Mouse (Mus musculus): ENCODE measurements around the gene Ifit2. TPM values are rescaled to one million over a fixed set of nuclear protein-coding genes. Genes with fewer than 3 reads are reported as not detected.

The Ifit2 gene
- polyA plus RNA-seq, 1 experiment from 2014 or later, result 3.1 TPM

- Histone ChIP-seq H3K4me3 (peak overlapping the region; percentile 60), H3K4me2 (peak overlapping the region; percentile 75), H3K4me1 (peaks cover 15% of the 10 kb centered on the region; the same call in 1 of the 2 replicates), H3K9me3 (replicated peaks) (no peaks in the 10 kb centered on the region), H3K36me3 (no peaks in the 10 kb centered on the region), H3K9ac (peak overlapping the region; percentile 46; the same call in 1 of the 2 replicates), H3K27ac (peak overlapping the region; percentile 32; the same call in 1 of the 2 replicates), H3K27me3 (replicated peaks) (peaks cover 7% of the 10 kb centered on the region; the same call in 1 of the 2 replicates)
- 0 out of 2 replicates have a peak, but pooled peaks have one; percentile 1 for ATAC-seq
- 29% methylated on average over 4 of the region's 4 CpGs for WGBS (ENCODE audit: insufficient replicate concordance)
Measured at GRCm38 (mm10) chr19:34550205-34550533, 325 bp upstream of the Ifit2 start.

GRCm38 (mm10) chr19:34551981-34552380, 1.5 kb downstream of the Ifit2 start:
- Histone ChIP-seq H3K36me3 (no peaks in the 10 kb centered on the region; the same call in 1 of the 2 replicates), H3K9me3 (replicated peaks) (no peaks in the 10 kb centered on the region), H3K27me3 (replicated peaks) (no peaks in the 10 kb centered on the region), H3K4me3 (no peak overlapping the region), H3K27ac (no peak overlapping the region), H3K4me1 (peaks cover 15% of the 10 kb centered on the region; the same call in 1 of the 2 replicates), H3K4me2 (0 out of 2 replicates have a peak overlapping the region, but pooled peaks have one; percentile 13), H3K9ac (no peak overlapping the region)
- no peak for ATAC-seq
- 65% methylated on average over 5 of the region's 5 CpGs for WGBS (ENCODE audit: insufficient replicate concordance)

GRCm38 (mm10) chr19:34553021-34553420, 2.5 kb downstream of the Ifit2 start:
- Histone ChIP-seq H3K9me3 (replicated peaks) (no peaks in the 10 kb centered on the region), H3K4me3 (no peak overlapping the region), H3K27me3 (replicated peaks) (no peaks in the 10 kb centered on the region), H3K36me3 (no peaks in the 10 kb centered on the region; the same call in 1 of the 2 replicates), H3K9ac (no peak overlapping the region), H3K4me1 (peaks cover 15% of the 10 kb centered on the region; the same call in 1 of the 2 replicates), H3K4me2 (no peak overlapping the region), H3K27ac (no peak overlapping the region)
- ATAC-seq, result no peak
- WGBS (ENCODE audit: insufficient replicate concordance), result 70% methylated on average over 6 of the region's 6 CpGs

GRCm38 (mm10) chr19:34553522-34553921, 3.0 kb downstream of the Ifit2 start:
- no peak overlapping the region for H3K4me3 ChIP-seq

GRCm38 (mm10) chr19:34554061-34554460, 3.6 kb downstream of the Ifit2 start:
- no peaks in the 10 kb centered on the region for H3K27me3 ChIP-seq (replicated peaks)
- peaks cover 15% of the 10 kb centered on the region; the same call in 1 of the 2 replicates for H3K4me1 ChIP-seq
- no peak overlapping the region for H3K27ac ChIP-seq
- H3K9me3 ChIP-seq (replicated peaks), result no peaks in the 10 kb centered on the region
- H3K36me3 ChIP-seq, result no peaks in the 10 kb centered on the region; the same call in 1 of the 2 replicates
- H3K4me3 ChIP-seq, result no peak overlapping the region
- H3K4me2 ChIP-seq, result no peak overlapping the region
- H3K9ac ChIP-seq, result no peak overlapping the region
- no peak for ATAC-seq

More at GRCm38 (mm10) chr19:34553522-34553921, 3.0 kb downstream of the Ifit2 start:
- H3K4me2 ChIP-seq, result no peak overlapping the region
- ATAC-seq, result no peak
- no peak overlapping the region for H3K27ac ChIP-seq
- 62% methylated on average over 3 of the region's 3 CpGs for WGBS (ENCODE audit: insufficient replicate concordance)
- H3K9ac ChIP-seq, result no peak overlapping the region
- H3K36me3 ChIP-seq, result no peaks in the 10 kb centered on the region; the same call in 1 of the 2 replicates
- H3K9me3 ChIP-seq (replicated peaks), result no peaks in the 10 kb centered on the region
- no peaks in the 10 kb centered on the region for H3K27me3 ChIP-seq (replicated peaks)
- peaks cover 15% of the 10 kb centered on the region; the same call in 1 of the 2 replicates for H3K4me1 ChIP-seq

- no peaks in the 10 kb centered on the region for H3K27me3 ChIP-seq (replicated peaks)
- WGBS (ENCODE audit: insufficient replicate concordance), result 55% methylated on average over 3 of the region's 3 CpGs
- ATAC-seq, result no peak
- H3K9ac ChIP-seq, result no peak overlapping the region
- H3K36me3 ChIP-seq, result no peaks in the 10 kb centered on the region; the same call in 1 of the 2 replicates
- 0 out of 2 replicates have a peak, but pooled peaks cover 4% of the 10 kb centered on the region for H3K4me1 ChIP-seq
- no peaks in the 10 kb centered on the region for H3K9me3 ChIP-seq (replicated peaks)
- H3K27ac ChIP-seq, result no peak overlapping the region
- H3K4me3 ChIP-seq, result no peak overlapping the region
- H3K4me2 ChIP-seq, result no peak overlapping the region
Measured at GRCm38 (mm10) chr19:34556621-34557020, 6.1 kb downstream of the Ifit2 start.

- Histone ChIP-seq H3K36me3 (no peaks in the 10 kb centered on the region), H3K4me3 (no peak overlapping the region), H3K27me3 (replicated peaks) (no peaks in the 10 kb centered on the region), H3K9ac (no peak overlapping the region), H3K4me2 (no peak overlapping the region), H3K4me1 (peaks cover 11% of the 10 kb centered on the region; the same call in 1 of the 2 replicates), H3K9me3 (replicated peaks) (no peaks in the 10 kb centered on the region), H3K27ac (no peak overlapping the region)
- ATAC-seq, result no peak
Measured at GRCm38 (mm10) chr19:34562556-34562955, 12.1 kb downstream of the Ifit2 start.

- no peak overlapping the region for H3K4me2 ChIP-seq
- 65% methylated on average over 1 of the region's 1 CpGs for WGBS (ENCODE audit: insufficient replicate concordance)
- H3K9me3 ChIP-seq (replicated peaks), result no peaks in the 10 kb centered on the region
- no peak overlapping the region for H3K27ac ChIP-seq
- H3K27me3 ChIP-seq (replicated peaks), result no peaks in the 10 kb centered on the region
- H3K9ac ChIP-seq, result no peak overlapping the region
- no peak for ATAC-seq
- no peak overlapping the region for H3K4me3 ChIP-seq
- H3K36me3 ChIP-seq, result no peaks in the 10 kb centered on the region
- peaks cover 16% of the 10 kb centered on the region; the same call in 1 of the 2 replicates for H3K4me1 ChIP-seq
Measured at GRCm38 (mm10) chr19:34566178-34566784, 15.8 kb downstream of the Ifit2 start.

- WGBS (ENCODE audit: insufficient replicate concordance), result 57% methylated on average over 7 of the region's 7 CpGs
- no peaks in the 10 kb centered on the region for H3K9me3 ChIP-seq (replicated peaks)
- no peak overlapping the region for H3K4me2 ChIP-seq
- ATAC-seq, result no peak
- H3K9ac ChIP-seq, result no peak overlapping the region
- no peak overlapping the region for H3K4me3 ChIP-seq
- 0 out of 2 replicates have a peak, but pooled peaks cover 5% of the 10 kb centered on the region for H3K4me1 ChIP-seq
- H3K27ac ChIP-seq, result no peak overlapping the region
- H3K36me3 ChIP-seq, result 0 out of 2 replicates have a peak, but pooled peaks cover 2% of the 10 kb centered on the region
- no peaks in the 10 kb centered on the region for H3K27me3 ChIP-seq (replicated peaks)
Measured at GRCm38 (mm10) chr19:34568988-34569895, 18.7 kb downstream of the Ifit2 start.

- Histone ChIP-seq H3K4me1 (0 out of 2 replicates have a peak, but pooled peaks cover 5% of the 10 kb centered on the region), H3K27ac (no peak overlapping the region), H3K9ac (no peak overlapping the region), H3K4me3 (no peak overlapping the region), H3K27me3 (replicated peaks) (no peaks in the 10 kb centered on the region), H3K9me3 (replicated peaks) (no peaks in the 10 kb centered on the region), H3K4me2 (no peak overlapping the region), H3K36me3 (0 out of 2 replicates have a peak, but pooled peaks cover 2% of the 10 kb centered on the region)
- 63% methylated on average over 4 of the region's 4 CpGs for WGBS (ENCODE audit: insufficient replicate concordance)
- ATAC-seq, result no peak
Measured at GRCm38 (mm10) chr19:34569896-34570476, 19.5 kb downstream of the Ifit2 start.

- H3K4me1 ChIP-seq, result 0 out of 2 replicates have a peak, but pooled peaks cover 5% of the 10 kb centered on the region
- H3K4me3 ChIP-seq, result no peak overlapping the region
- 78% methylated on average over 1 of the region's 1 CpGs for WGBS (ENCODE audit: insufficient replicate concordance)
- no peak for ATAC-seq
- no peak overlapping the region for H3K27ac ChIP-seq
- H3K36me3 ChIP-seq, result 0 out of 2 replicates have a peak, but pooled peaks cover 2% of the 10 kb centered on the region
- H3K9ac ChIP-seq, result no peak overlapping the region
- H3K27me3 ChIP-seq (replicated peaks), result no peaks in the 10 kb centered on the region
- H3K4me2 ChIP-seq, result no peak overlapping the region
- no peaks in the 10 kb centered on the region for H3K9me3 ChIP-seq (replicated peaks)
Measured at GRCm38 (mm10) chr19:34571080-34571479, 20.6 kb downstream of the Ifit2 start.

Measured in liver, embryonic 12.5 days (tissue).